In the genomic region with DNA sequence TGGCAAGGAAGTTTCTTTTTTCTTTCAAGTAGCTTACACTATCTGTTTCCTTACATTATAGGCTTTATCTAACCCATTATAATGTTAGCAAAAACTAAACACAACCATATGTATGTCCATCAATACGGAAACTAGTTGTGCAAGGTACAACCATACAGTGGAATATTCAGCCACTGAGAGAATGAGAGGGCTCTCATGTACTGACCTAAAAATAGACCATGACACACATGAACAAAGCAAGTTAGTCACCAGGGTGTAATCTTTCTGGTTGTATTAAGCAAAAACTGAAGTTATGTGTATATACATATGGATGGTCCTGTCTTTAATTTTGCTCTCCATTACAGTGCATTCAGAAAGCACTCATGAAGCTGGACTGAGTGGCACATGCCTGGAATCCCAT, we compare ENCODE assay signal across 27 mouse cellular contexts. TPM values are rescaled to one million over a fixed set of nuclear protein-coding genes. Genes with fewer than 3 reads are reported as not detected.
DNase-seq lines count a peak whose midpoint lies in the region; ATAC-seq lines count a peak whose summit lies in the region.
"Had no signal": no experiment of that assay in that cellular context is flagged by ENCODE, and none has a peak within 500 bp of the region (broad histone marks: within the 10 kb centered on the region; RNA-seq: fewer than 3 reads in every experiment).

No protein-coding gene starts in this region.

- no peaks in the 10 kb centered on the region for H3K9me3 ChIP-seq in heart, embryonic 13.5 days
- H3K9me3 ChIP-seq in heart, embryonic 12.5 days (replicated peaks) = no peaks in the 10 kb centered on the region
- H3K9me3 ChIP-seq: embryonic facial prominence, embryonic 12.5 days; embryonic facial prominence, embryonic 15.5 days; forebrain, embryonic 10.5 days; forebrain, embryonic 13.5 days; heart, embryonic 15.5 days; hindbrain, embryonic 12.5 days; hindbrain, embryonic 15.5 days had no signal

- H3K4me3 ChIP-seq in heart, embryonic 13.5 days = no peak overlapping the region
- H3K4me3 ChIP-seq in heart, embryonic 12.5 days = no peak overlapping the region
- H3K4me3 ChIP-seq: embryonic facial prominence, embryonic 12.5 days; embryonic facial prominence, embryonic 15.5 days; erythroblast, embryonic 14.5 days; forebrain, embryonic 10.5 days; forebrain, embryonic 13.5 days; gastrocnemius, adult 2 months; heart, embryonic 15.5 days; hindbrain, embryonic 12.5 days; hindbrain, embryonic 15.5 days had no signal

- H3K4me1 ChIP-seq in heart, embryonic 13.5 days = peaks cover 10% of the 10 kb centered on the region
- no peaks in the 10 kb centered on the region for H3K4me1 ChIP-seq in heart, embryonic 12.5 days (replicated peaks)
- H3K4me1 ChIP-seq: embryonic facial prominence, embryonic 12.5 days; embryonic facial prominence, embryonic 15.5 days; forebrain, embryonic 10.5 days; forebrain, embryonic 13.5 days; hindbrain, embryonic 12.5 days; hindbrain, embryonic 15.5 days had no signal

- H3K9ac ChIP-seq in heart, embryonic 13.5 days = no peak overlapping the region
- no peak overlapping the region for H3K9ac ChIP-seq in heart, embryonic 12.5 days
- H3K9ac ChIP-seq: embryonic facial prominence, embryonic 12.5 days; embryonic facial prominence, embryonic 15.5 days; forebrain, embryonic 13.5 days; forebrain, postnatal 0 days; heart, embryonic 15.5 days; hindbrain, embryonic 12.5 days; hindbrain, embryonic 15.5 days had no signal

- 0 out of 2 replicates have a peak overlapping the region, but pooled peaks have one; percentile 20 for H3K27ac ChIP-seq in heart, embryonic 13.5 days (replicated peaks)
- no peak overlapping the region for H3K27ac ChIP-seq in heart, embryonic 12.5 days (ENCODE audit: poor library complexity, severe bottlenecking)
- H3K27ac ChIP-seq: embryonic facial prominence, embryonic 12.5 days; embryonic facial prominence, embryonic 15.5 days; forebrain, embryonic 10.5 days; forebrain, embryonic 13.5 days; gastrocnemius, adult 2 months; heart, embryonic 15.5 days; hindbrain, embryonic 12.5 days; hindbrain, embryonic 15.5 days had no signal

- H3K4me2 ChIP-seq in heart, embryonic 13.5 days = no peak overlapping the region
- no peak overlapping the region for H3K4me2 ChIP-seq in heart, embryonic 12.5 days
- H3K4me2 ChIP-seq: embryonic facial prominence, embryonic 12.5 days; embryonic facial prominence, embryonic 15.5 days; forebrain, embryonic 13.5 days; heart, embryonic 15.5 days; hindbrain, embryonic 12.5 days; hindbrain, embryonic 15.5 days had no signal

- WGBS in heart, embryonic 13.5 days = 78% methylated on average over 1 of the region's 1 CpGs
- 68% methylated on average over 1 of the region's 1 CpGs for WGBS in heart, embryonic 12.5 days

- H3K36me3 ChIP-seq in heart, embryonic 13.5 days = peaks cover 85% of the 10 kb centered on the region
- H3K36me3 ChIP-seq in heart, embryonic 12.5 days = peaks cover 58% of the 10 kb centered on the region

- DNase-seq in 3T3-L1 (ENCODE audit: low read depth, low spot score) (peak; percentile 44), NIH3T3 (ENCODE audit: low read depth) (peak; percentile 62)
- no peak for DNase-seq in ovary, postnatal 14 days (ENCODE audit: low spot score)
- DNase-seq in layer of hippocampus, postnatal 10 days (ENCODE audit: low spot score in 2 of 2) = no peak
- DNase-seq: adrenal gland, adult 2 months; adrenal gland, postnatal 14 days; cerebellum, adult 11 months; cerebellum, adult 2 months; cerebellum, adult 9-11 months; cerebellum, postnatal 25 days; forebrain, postnatal 0 days; gastrocnemius, adult 2 months; gastrocnemius, postnatal 14 days; kidney, adult 2 months had no signal

- ATAC-seq in heart, embryonic 13.5 days (ENCODE audit: extremely low read depth, insufficient number of reproducible peaks, low FRiP score, low TSS enrichment) = no peak
- no peak for ATAC-seq in heart, embryonic 12.5 days (ENCODE audit: insufficient number of reproducible peaks, low FRiP score)
- ATAC-seq: CD4-positive, CD25-positive, alpha-beta regulatory T cell, adult 4 months; forebrain, embryonic 13.5 days; forebrain, postnatal 0 days; intestine, postnatal 0 days; Patski had no signal

- no peaks in the 10 kb centered on the region for H3K27me3 ChIP-seq in heart, embryonic 13.5 days (replicated peaks)
- no peaks in the 10 kb centered on the region for H3K27me3 ChIP-seq in heart, embryonic 12.5 days (replicated peaks)
- H3K27me3 ChIP-seq: embryonic facial prominence, embryonic 12.5 days; embryonic facial prominence, embryonic 15.5 days; forebrain, embryonic 13.5 days; heart, embryonic 15.5 days; hindbrain, embryonic 12.5 days; hindbrain, embryonic 15.5 days; Patski had no signal

RNA-seq across cellular contexts. Expression of a gene that starts 54.4 kb away (rescaled TPM):
- polyA plus RNA-seq in heart, embryonic 13.5 days (2015; fragmentation: Nextera tagmentation; extraction: Ambion mirVana) = 2.3 and 3.3 TPM in 2 replicates
- polyA plus RNA-seq in heart, embryonic 12.5 days (2016; fragmentation: Nextera tagmentation; extraction: Ambion mirVana) = 4.7 and 4.8 TPM in 2 replicates
- 10 to 100 TPM; 13.7 to 13.8 TPM for total RNA-seq in layer of hippocampus, postnatal 10 days (2021)

RNA-seq across cellular contexts. Expression of a gene that starts 55.2 kb away (rescaled TPM):
- polyA plus RNA-seq in heart, embryonic 13.5 days (2015; fragmentation: Nextera tagmentation; extraction: Ambion mirVana) = 8.5 and 10.1 TPM in 2 replicates
- 7.7 and 8.2 TPM in 2 replicates for polyA plus RNA-seq in heart, embryonic 12.5 days (2016; fragmentation: Nextera tagmentation; extraction: Ambion mirVana)
- total RNA-seq in layer of hippocampus, postnatal 10 days (2021) = 10 to 100 TPM; 12.1 to 12.6 TPM

Comparison
In these comparisons a context has a peak if more than half of its experiments do, and no peak if none do; other contexts are left out.
1. DNase-seq: peak in 3T3-L1 (single experiment) and NIH3T3 (single experiment); none in ovary, postnatal 14 days (single experiment) and layer of hippocampus, postnatal 10 days (0 of 2).